Mouse (Mus musculus) ES-E14 (cell line): ENCODE measurements around the gene Itpk1.

Experiments
- CHD2 ChIP-seq: IDR thresholded peaks from 2 replicates; pipeline ENCODE4 v1.6.1; 2014; ENCODE audit warnings: mild to moderate bottlenecking, low read depth, low read length, inconsistent platforms
- HCFC1 ChIP-seq: IDR thresholded peaks from 2 replicates; pipeline ENCODE4 v1.6.1; 2012; ENCODE audit warnings: low read length, inconsistent platforms, borderline replicate concordance; ENCODE audit not compliant: insufficient read depth
- ZC3H11A ChIP-seq: IDR thresholded peaks from 2 replicates; pipeline ENCODE4 v1.6.1; 2012; ENCODE audit warnings: low read depth, mild to moderate bottlenecking, inconsistent platforms, low read length, borderline replicate concordance

DNA sequence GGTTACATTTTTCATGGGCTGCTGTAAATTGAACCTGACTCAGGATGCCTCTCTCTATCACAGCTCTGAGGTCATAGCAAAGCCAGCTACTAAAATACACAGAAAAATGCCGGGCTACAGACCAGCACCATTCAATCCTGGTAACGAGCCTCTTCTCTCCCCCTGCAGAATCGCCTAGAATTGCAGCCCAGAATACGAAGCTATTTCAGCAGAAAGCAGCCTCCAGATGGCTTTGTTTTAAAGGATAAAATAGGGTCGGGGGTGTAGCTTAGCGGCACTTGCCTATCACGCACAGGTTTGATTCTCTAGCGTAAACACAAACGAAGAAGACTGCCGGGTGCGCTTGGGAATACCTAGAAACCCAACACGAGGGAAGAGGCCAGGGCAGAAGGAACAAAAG lies 4.3 kb downstream of the Itpk1 start:
- TF ChIP-seq HCFC1: no peak
- TF ChIP-seq ZC3H11A: no peak
- TF ChIP-seq CHD2: no peak
